Mouse (Mus musculus) thymus, postnatal 4 days (tissue): ENCODE results near the gene Iqgap2.
A peak's percentile ranks its signal among the peaks of the same experiment; 100 is the strongest.

ENCODE experiments used
- DNase-seq: peaks from one replicate; pipeline ENCODE4 v3.0.0; 2021

The Iqgap2 gene

GRCm38 (mm10) chr13:95774966-95775696 lies 116.6 kb downstream of the Iqgap2 start:
- DNase-seq: no peak

- DNase-seq: peak; percentile 56
These were observed 126.7 kb downstream of the Iqgap2 start for GRCm38 (mm10) chr13:95765017-95765416.

- DNase-seq: no peak
These were observed 127.7 kb downstream of the Iqgap2 start for GRCm38 (mm10) chr13:95763876-95764517.

GRCm38 (mm10) chr13:95759810-95760209 lies 131.9 kb downstream of the Iqgap2 start:
- DNase-seq: no peak

- DNase-seq: no peak
These were observed 137.4 kb downstream of the Iqgap2 start for GRCm38 (mm10) chr13:95754285-95754684.

GRCm38 (mm10) chr13:95752386-95752785 lies 139.3 kb downstream of the Iqgap2 start:
- no peak for DNase-seq

- DNase-seq: no peak
These were observed 144.2 kb downstream of the Iqgap2 start for GRCm38 (mm10) chr13:95747541-95747940.

GRCm38 (mm10) chr13:95747101-95747500 lies 144.6 kb downstream of the Iqgap2 start:
- DNase-seq: no peak

GRCm38 (mm10) chr13:95746509-95746908 lies 145.2 kb downstream of the Iqgap2 start:
- peak; percentile 89 for DNase-seq

GRCm38 (mm10) chr13:95745451-95745850 lies 146.3 kb downstream of the Iqgap2 start:
- DNase-seq: no peak

GRCm38 (mm10) chr13:95742881-95743466 lies 148.7 kb downstream of the Iqgap2 start:
- DNase-seq: no peak

- DNase-seq: no peak
These were observed 149.7 kb downstream of the Iqgap2 start for GRCm38 (mm10) chr13:95741813-95742689.

- DNase-seq: peak; percentile 17
These were observed 152.1 kb downstream of the Iqgap2 start for GRCm38 (mm10) chr13:95739651-95740050.

GRCm38 (mm10) chr13:95730491-95730890 lies 161.2 kb downstream of the Iqgap2 start:
- no peak for DNase-seq

GRCm38 (mm10) chr13:95719320-95720232 lies 172.1 kb downstream of the Iqgap2 start:
- peak; percentile 74 for DNase-seq

- DNase-seq: no peak
These were observed 176.4 kb downstream of the Iqgap2 start for GRCm38 (mm10) chr13:95715356-95715755.

- no peak for DNase-seq
These were observed 177.3 kb downstream of the Iqgap2 start for GRCm38 (mm10) chr13:95714271-95714975.

GRCm38 (mm10) chr13:95712570-95713268 lies 179.0 kb downstream of the Iqgap2 start:
- DNase-seq: no peak

GRCm38 (mm10) chr13:95712054-95712453 lies 179.7 kb downstream of the Iqgap2 start:
- no peak for DNase-seq

- DNase-seq: no peak
These were observed 186.1 kb downstream of the Iqgap2 start for GRCm38 (mm10) chr13:95705589-95705988.

- no peak for DNase-seq
These were observed 188.3 kb downstream of the Iqgap2 start for GRCm38 (mm10) chr13:95703376-95703775.
